Mouse (Mus musculus): ENCODE measurements around the gene Trio.

GRCm38 (mm10) chr15:27967128-27967876, 58.3 kb downstream of the Trio start:
- TF ChIP-seq CTCF (IDR thresholded peaks at IDR 0.05; ENCODE audit: control insufficient read depth, insufficient read depth, low read length) (no peak), POLR2A (IDR thresholded peaks at IDR 0.05; ENCODE audit: borderline replicate concordance, control insufficient read depth, low read depth, low read length) (no peak)
